Mouse (Mus musculus) c-Kit-positive CD71-positive TER-119-negative erythroid progenitor cells, embryonic 14.5 days (primary cell): ENCODE results near the gene Sox9.

Experiments used
- DNase-seq: peaks from one replicate; pipeline ENCODE4 v3.0.0-alpha.2; 2013; ENCODE audit warnings: low read depth

The Sox9 gene

DNA sequence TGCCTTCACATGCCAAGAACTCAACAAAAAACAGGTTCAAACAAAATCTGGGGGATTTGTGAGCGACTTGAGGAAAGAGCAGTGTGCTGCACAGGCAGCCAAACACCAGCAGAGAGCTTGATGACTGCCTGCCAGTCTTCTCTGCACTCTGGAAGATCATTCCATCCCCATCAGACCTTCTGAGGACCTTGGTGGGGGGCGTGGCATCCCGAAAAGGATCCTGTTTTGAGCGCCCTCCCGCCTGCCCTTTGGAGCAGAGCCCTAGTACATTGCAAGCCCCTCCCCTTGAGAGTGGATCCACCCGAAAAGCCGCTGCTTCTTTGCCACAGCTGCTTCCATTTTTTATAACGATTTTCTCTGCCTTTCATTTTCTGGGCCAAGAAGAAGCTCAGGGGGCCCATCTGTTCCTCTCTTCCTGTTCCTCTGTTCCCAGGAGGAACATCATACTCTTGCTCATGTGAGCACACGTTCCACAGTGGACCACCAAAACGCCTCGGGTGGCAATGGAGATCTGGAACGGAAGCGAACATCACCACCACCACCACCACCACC lies 16.9 kb downstream of the Sox9 start:
- no peak for DNase-seq

- DNase-seq, result no peak
Measured at GRCm38 (mm10) chr11:112801189-112801818, 19.3 kb downstream of the Sox9 start.

- DNase-seq, result no peak
Measured at GRCm38 (mm10) chr11:112807838-112808506, 25.9 kb downstream of the Sox9 start.

DNA sequence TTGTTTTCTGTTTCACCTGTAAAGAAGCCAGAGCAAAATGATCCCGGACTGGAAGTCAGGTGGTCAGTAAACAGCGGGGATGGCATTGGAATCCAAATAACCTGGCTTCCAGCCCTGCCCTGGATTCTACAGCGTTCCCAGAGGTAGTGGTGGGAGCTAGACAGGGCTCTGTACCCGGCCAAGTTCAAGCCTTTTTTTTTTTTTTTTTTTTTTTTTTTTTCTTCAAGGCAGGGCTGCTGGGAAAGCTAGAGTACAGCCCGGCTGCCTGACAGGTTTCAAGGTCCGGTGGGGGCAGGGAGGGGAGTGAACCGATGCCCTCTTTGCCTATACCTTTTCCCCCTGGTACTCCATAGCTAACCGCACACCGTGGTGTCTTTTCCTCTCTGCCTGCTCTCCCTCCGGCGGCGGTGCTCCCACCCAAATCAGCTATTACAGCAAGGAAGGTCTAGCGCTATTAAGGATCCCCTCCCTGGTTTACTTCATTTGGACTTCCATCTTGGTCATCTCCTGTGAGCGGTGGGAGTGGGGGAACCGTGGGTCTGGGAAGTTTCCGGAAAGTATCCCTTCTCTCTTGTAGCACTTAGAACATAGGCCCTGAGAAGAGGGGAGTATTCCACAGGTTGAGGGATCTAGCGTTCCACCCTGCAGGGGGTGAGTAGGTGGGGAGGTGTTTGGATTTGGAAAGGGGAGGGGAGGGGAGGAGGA lies 28.6 kb downstream of the Sox9 start:
- no peak for DNase-seq

DNA sequence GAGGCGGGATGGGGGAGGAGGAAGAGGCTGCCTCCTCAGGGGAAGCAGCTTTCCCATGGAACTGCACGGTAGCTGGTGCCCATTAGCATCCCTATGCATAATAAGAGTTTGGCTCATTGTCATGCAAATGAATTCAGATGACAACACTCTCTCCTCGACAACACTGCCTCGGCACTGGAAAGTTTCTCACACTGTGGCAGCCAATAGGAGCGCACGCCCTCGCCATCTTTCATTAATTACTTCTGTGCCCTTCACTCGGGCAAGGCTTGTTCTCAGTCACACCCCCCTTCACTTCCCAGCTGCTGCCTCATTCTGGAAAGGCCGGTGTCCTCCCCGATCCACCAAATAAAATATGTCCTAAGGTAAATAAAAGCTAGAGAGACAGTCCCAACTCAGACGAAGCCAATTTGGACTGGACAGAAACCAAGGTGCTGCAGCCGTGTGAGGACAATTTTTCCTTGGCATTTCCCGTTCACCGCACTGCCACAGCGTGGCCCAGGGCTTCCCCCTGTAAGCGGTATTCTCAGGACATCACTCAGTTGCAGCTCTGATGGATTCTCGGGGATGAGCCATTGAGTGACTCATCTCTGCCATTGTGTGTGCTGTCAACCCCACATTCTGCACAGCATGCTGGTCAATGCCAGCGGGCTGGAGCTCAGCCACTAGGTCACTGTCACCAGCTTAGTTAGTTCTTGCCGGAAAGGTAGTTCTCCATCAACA lies 29.3 kb downstream of the Sox9 start:
- DNase-seq, result no peak

DNA sequence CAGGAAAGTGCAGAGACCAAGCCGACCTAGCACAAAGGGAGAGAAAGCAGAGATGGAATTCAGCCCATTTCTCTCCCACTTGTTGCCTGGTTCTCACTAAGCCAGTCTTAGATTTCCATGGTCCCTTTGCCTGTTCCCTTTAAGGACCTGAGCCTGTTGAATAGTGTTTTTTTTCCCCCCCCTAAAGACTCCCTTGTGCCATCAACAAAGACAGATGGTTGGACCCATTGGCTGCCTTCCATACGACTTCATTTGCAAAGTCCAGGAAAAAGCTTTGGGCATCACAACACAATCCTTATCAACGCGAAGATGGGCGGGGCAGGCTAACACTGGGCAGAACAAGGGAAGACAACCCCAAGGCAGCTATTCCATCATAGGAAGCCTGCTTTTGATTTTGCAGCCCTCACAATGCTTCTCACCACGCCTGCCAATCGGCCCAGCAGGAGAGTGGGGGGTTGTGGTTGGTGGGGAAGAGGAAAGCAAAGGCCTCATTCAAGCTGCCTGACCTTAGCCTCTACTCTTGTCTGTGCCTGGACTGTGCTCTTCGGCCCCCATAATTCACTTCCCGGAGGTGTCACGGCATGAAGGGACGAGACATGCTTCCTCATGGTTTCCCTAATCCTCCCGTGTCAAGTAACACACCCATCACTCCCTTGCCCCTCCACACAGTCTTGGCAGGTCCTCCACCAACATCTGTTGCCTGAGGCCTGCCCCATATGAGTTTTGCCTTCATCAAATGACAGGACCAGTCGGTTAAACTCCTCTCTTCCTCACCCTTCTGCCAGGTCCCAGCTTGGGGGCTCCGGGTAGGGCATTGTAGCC lies 36.0 kb downstream of the Sox9 start:
- no peak for DNase-seq

GRCm38 (mm10) chr11:112818651-112819270 lies 36.7 kb downstream of the Sox9 start:
- DNase-seq, result no peak

DNA sequence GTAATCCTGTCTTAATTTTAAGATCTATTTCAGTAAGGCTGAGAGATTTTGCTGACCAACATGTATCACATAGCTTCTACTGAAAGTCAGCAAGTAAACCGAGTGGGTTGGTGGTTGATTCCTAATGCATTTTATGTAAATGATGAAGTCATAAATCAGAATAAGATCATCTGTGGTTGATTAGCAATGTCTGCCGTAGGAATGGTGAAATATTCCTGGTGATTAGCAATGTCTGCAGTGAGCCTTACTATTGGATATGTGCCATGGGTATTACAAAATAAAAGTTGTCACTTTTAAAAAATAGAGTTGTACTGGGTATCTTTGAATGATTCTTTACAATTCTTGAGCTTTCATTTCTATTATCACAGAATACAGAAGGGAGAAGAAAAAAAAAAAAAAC lies 39.5 kb downstream of the Sox9 start:
- no peak for DNase-seq

GRCm38 (mm10) chr11:112824146-112824545 lies 42.1 kb downstream of the Sox9 start:
- DNase-seq, result no peak

DNA sequence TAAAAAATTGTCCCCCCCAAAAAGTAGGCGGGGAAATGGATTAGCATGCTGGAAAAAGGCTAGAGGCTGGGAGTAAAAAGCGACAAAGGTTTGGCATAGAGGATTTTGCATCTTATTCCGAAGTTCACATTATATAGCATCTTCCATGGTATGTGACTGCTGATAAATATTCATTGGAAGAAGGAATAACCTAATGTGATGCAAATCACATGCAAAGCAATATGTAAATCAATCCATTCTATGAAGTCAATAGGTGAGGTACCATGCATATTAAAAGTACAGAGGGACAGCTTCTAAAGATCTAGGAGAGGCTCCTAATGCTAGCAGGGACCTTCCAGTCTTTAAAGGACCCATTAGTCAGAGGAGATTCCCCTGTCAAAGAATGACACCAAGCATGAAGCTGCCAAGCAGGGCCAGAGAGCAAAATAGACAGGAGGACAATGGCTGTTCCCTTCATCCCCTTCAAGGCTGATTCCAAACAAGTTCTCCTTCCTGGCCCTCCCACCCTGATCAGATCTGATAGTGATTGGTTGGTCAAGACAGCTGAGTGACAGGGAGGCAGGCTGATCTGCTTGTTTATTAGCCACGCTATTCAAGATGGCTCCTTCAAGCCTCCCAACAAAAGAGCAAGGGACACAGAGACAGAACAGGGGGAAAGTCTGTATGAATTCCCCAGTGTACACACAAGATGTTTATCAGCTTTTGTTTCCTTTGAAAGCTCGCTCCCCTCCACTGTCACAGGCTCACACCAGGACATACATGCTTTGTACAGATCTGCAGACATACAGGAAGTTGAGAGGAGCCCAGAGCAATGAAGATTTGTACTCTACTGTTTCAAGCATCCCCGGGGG lies 44.4 kb downstream of the Sox9 start:
- no peak for DNase-seq

DNA sequence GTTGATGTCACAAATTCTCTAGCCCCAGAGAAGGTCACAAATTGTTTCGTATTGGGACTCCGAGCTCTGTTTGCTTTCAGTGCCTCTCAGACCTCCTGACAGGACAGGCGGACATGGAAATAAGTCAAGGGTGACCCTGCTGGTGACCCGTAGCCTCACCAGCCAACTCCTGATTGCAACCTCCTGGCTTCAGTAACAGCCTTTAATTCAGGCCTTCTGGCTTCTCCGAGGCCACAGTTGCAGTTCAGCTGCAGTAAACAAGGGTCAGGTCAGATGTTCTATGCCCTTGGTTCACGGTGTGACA lies 45.0 kb downstream of the Sox9 start:
- DNase-seq, result no peak

DNA sequence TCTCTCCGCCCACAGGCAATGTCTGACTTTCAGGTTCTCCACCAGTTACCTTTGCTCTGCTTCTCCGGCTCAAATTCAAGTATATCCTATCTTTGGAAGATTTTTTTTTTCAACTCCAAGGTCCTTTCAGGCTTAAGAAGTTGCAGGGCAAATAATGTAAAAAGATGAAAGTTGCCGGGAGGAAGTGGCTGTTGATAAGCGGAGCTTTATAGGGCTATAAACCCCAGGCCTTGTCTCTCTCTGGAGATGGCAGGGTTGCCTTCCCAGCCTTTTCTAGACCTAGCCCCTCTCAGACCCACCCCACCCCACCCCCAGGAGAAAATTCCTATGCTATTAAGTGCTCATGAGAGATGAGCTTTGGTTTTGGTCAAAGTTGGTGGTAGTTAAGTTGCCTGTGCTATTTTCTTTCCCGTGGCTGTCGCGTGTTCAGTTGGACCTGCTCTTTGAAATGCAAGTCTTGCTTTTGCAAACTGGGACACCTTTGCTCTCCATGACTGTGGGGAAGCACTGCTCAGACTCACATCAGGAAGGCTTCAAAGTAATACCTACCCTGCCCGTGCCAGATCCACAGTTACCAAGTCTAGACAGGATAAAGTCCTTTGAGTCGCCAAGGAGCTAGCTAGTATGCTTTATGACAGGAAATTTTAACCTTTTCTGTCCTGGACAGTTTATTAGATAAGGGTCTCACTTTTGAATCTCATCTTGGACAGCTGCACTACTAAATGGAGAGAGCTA lies 46.7 kb downstream of the Sox9 start:
- DNase-seq, result no peak

DNA sequence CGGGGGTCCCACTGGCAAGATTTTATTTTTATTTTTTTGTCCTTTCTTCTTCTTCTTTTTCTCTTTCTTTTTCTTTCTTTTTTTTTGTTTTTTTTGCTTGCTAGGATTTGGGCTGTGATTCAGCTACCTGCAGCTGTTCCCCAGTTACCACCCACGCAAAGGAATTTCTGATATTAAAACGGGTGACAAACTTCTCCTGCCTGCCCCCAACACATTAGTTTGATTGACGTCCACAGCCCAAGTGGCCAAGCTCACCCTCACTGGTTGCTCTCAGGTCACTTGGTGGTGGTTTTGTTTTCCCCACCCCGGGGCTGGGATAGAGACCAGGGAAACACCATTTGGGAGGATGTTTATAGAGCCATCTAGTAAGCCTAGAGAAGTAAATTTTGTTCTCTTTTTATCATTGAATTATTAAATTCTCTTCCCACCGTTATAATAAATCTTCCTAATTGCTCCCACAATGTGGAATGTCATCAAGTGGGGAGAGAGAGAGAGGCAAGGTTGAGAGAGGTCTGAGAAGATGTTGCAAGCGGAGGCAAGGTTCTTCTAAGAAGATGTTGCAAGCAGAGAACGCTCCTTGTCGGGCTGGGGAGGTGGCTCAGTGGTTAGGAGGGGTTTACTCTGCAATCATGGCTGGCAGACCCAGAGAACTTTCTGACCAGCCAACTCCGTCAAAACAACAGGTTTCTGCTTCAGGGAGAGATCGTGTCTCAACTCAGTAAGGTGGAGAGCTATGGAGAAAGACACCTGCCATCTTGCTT lies 52.4 kb downstream of the Sox9 start:
- DNase-seq, result no peak

DNA sequence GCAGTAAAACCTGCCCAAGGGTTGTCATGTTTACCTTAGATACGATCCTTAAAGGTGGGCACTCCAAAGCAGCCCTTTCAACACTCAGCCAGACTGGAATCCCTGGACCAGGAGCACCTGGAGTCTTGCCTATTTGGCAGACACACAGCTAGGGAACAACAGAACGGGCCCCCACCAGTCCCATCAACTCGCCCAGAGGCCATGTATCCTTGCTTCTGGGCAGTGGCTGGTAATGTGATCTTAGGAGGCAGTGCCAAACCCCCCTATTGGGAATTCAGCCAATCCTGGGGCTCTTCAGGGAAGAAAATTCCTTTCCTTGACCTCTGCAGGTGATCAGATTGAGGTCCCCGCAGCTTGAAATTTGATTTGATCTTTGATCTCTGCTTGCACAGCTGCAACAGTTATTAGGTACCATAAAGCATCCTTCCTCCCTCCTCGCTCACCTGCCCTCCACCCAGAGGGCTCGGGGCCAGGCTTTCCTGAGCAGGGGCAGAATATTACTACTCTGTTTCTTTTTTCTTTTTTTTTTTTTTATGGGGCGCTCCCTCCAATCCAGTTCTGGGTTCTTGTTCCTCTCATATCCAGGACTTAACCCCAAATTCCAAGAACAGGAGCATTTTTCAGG lies 53.6 kb downstream of the Sox9 start:
- no peak for DNase-seq
